In genomic region chr2:59338926-59339325, GRCm38 (mm10) we compare ENCODE assay signal across 13 mouse cellular contexts.
DNase-seq lines count a peak whose midpoint lies in the region; ATAC-seq and TF ChIP-seq lines count a peak whose summit lies in the region.
"Had no signal": no experiment of that assay in that cellular context is flagged by ENCODE, and none has a peak within 500 bp of the region (broad histone marks: within the 10 kb centered on the region; RNA-seq: fewer than 3 reads in every experiment).

No protein-coding gene starts in this region.

- no peak for TF ChIP-seq POLR2A in cerebellum, adult 2 months (IDR thresholded peaks at IDR 0.05; ENCODE audit: borderline replicate concordance, insufficient read depth, low read length)
- TF ChIP-seq POLR2A in small intestine, adult 2 months (IDR thresholded peaks at IDR 0.05; ENCODE audit: low read depth, low read length) = no peak

- H3K4me2 ChIP-seq in kidney, embryonic 14.5 days (replicated peaks; ENCODE audit: low read depth, low read length) = no peak overlapping the region
- H3K4me2 ChIP-seq: embryonic facial prominence, embryonic 12.5 days; heart, embryonic 13.5 days had no signal

- H3K4me1 ChIP-seq in kidney, embryonic 14.5 days (ENCODE audit: control insufficient read depth, insufficient read depth, low read length) = no peaks in the 10 kb centered on the region
- H3K4me1 ChIP-seq in cerebellum, adult 2 months (ENCODE audit: control insufficient read depth, insufficient read depth, low read length) = peaks cover 12% of the 10 kb centered on the region
- H3K4me1 ChIP-seq in small intestine, adult 2 months (ENCODE audit: control insufficient read depth, insufficient read depth, insufficient read length, low read length) = no peaks in the 10 kb centered on the region

- no peak overlapping the region for H3K4me3 ChIP-seq in kidney, embryonic 14.5 days (ENCODE audit: low read length)
- H3K4me3 ChIP-seq in cerebellum, adult 2 months (replicated peaks; ENCODE audit: insufficient read depth, low read depth, low read length) = no peak overlapping the region
- 0 out of 2 replicates have a peak overlapping the region, but pooled peaks have one; percentile 21 for H3K4me3 ChIP-seq in small intestine, adult 2 months (ENCODE audit: low read depth, low read length)
- H3K4me3 ChIP-seq: embryonic facial prominence, embryonic 12.5 days; heart, embryonic 13.5 days had no signal

- no peak for TF ChIP-seq CTCF in cerebellum, adult 2 months (IDR thresholded peaks at IDR 0.05; ENCODE audit: borderline replicate concordance, insufficient read depth, low read depth, low read length)
- no peak for TF ChIP-seq CTCF in small intestine, adult 2 months (IDR thresholded peaks at IDR 0.05; ENCODE audit: extremely low read depth, insufficient read length, insufficient replicate concordance, low read depth, low read length)

- peaks cover 50% of the 10 kb centered on the region for H3K36me3 ChIP-seq in kidney, embryonic 14.5 days (ENCODE audit: control insufficient read depth, insufficient read depth, low read length)
- H3K36me3 ChIP-seq in small intestine, adult 2 months (ENCODE audit: control insufficient read depth, insufficient read depth, low read length) = peaks cover 47% of the 10 kb centered on the region

- no peak for ATAC-seq in kidney, embryonic 14.5 days (ENCODE audit: low FRiP score, low TSS enrichment)
- no peak for ATAC-seq in erythroid progenitor cell, adult 5-6 weeks (replicated peaks; ENCODE audit: low FRiP score, poor library complexity, severe bottlenecking)
- ATAC-seq: midbrain, embryonic 16.5 days had no signal

- DNase-seq in kidney, postnatal 25 days = no peak
- DNase-seq in cerebellum, adult 2 months = peak; percentile 56 to 74
- DNase-seq in cerebellum, postnatal 36 days = peak; percentile 43 to 51
- DNase-seq in ovary, postnatal 14 days (ENCODE audit: low spot score) = no peak
- DNase-seq: right cerebral cortex, postnatal 14 days; thymus, postnatal 25 days had no signal

- H3K27me3 ChIP-seq in kidney, embryonic 14.5 days (ENCODE audit: control insufficient read depth, insufficient read depth, low read length) = no peaks in the 10 kb centered on the region
- no peaks in the 10 kb centered on the region for H3K27me3 ChIP-seq in cerebellum, adult 2 months (ENCODE audit: control insufficient read depth, insufficient read depth, low read length)
- H3K27me3 ChIP-seq in small intestine, adult 2 months (ENCODE audit: control insufficient read depth, insufficient read depth, low read length) = no peaks in the 10 kb centered on the region
- H3K27me3 ChIP-seq: embryonic facial prominence, embryonic 12.5 days; heart, embryonic 13.5 days had no signal

- H3K9ac ChIP-seq in kidney, embryonic 14.5 days (ENCODE audit: low read depth, low read length) = no peak overlapping the region
- H3K9ac ChIP-seq: embryonic facial prominence, embryonic 12.5 days; heart, embryonic 13.5 days; liver, embryonic 14.5 days had no signal

- whole genome bisulfite sequencing in kidney, embryonic 14.5 days = 85% methylated on average over 8 of the region's 8 CpGs
- WGBS in cerebellum, adult 2 months = 9% methylated on average over 8 of the region's 8 CpGs
- 87% methylated on average over 8 of the region's 8 CpGs for WGBS in small intestine, adult 2 months

- peak overlapping the region; percentile 24; the same call in 1 of the 2 replicates for H3K27ac ChIP-seq in kidney, embryonic 14.5 days (ENCODE audit: low read depth, low read length)
- peak overlapping the region; percentile 22; the same call in 1 of the 2 replicates for H3K27ac ChIP-seq in cerebellum, adult 2 months (ENCODE audit: insufficient read depth, low read length)
- no peak overlapping the region for H3K27ac ChIP-seq in small intestine, adult 2 months (ENCODE audit: insufficient read depth, low read depth, low read length)
- H3K27ac ChIP-seq: embryonic facial prominence, embryonic 12.5 days; heart, embryonic 13.5 days; liver, embryonic 14.5 days had no signal

- no peaks in the 10 kb centered on the region for H3K9me3 ChIP-seq in kidney, embryonic 14.5 days (ENCODE audit: control insufficient read depth, low read length)
- H3K9me3 ChIP-seq: embryonic facial prominence, embryonic 12.5 days; heart, embryonic 13.5 days had no signal

Comparison
In these comparisons a context has a peak if more than half of its experiments do, and no peak if none do; other contexts are left out.
1. DNase-seq: peak in cerebellum, adult 2 months (2 of 2) and cerebellum, postnatal 36 days (2 of 2); none in kidney, postnatal 25 days (0 of 2) and ovary, postnatal 14 days (single experiment).